Mouse (Mus musculus) brain, embryonic 14.5 days (tissue): ENCODE measurements around the gene Mov10l1.

Experiments
- CTCF ChIP-seq: fragments of 200-500 bp; IDR thresholded peaks from 2 replicates; pipeline ENCODE4 v1.5.1; 2012; ENCODE audit warnings: inconsistent platforms, mild to moderate bottlenecking, moderate library complexity, borderline replicate concordance; ENCODE audit not compliant: insufficient read depth, insufficient read length; ENCODE audit errors: extremely low read depth
- POLR2A ChIP-seq: fragments of 200-500 bp; IDR thresholded peaks from 2 replicates; pipeline ENCODE4 v1.6.1; 2012; ENCODE audit warnings: mild to moderate bottlenecking, inconsistent platforms, borderline replicate concordance; ENCODE audit not compliant: poor library complexity, insufficient read depth, insufficient read length, severe bottlenecking; ENCODE audit errors: extremely low read depth

DNA sequence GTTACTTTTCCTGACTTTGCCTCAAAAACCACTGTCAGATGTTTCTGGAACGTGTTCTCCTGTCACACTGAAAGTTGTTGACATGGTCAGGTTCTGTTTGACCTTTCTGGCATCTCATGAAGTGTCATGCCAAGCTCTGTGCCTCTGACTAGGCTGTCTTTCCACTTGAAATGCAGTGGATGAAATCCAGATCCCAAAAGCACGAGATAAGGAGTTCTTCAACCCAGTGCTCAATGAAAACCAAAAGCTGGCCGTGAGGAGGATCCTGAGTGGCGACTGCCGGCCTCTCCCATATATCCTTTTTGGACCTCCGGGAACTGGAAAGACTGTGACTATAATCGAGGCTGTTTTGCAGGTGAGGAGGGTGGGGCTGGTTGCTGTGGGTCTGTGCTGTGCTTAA, 37.4 kb downstream of the Mov10l1 start:
- TF ChIP-seq CTCF (no peak), POLR2A (no peak)
